Mouse (Mus musculus) embryonic facial prominence, embryonic 13.5 days (tissue): ENCODE data around the gene Sema4g. TPM values are rescaled to one million over a fixed set of nuclear protein-coding genes. Genes with fewer than 3 reads are reported as not detected.
A peak's percentile ranks its signal among the peaks of the same experiment; 100 is the strongest.

Experiments used
- ATAC-seq: fragments of 200-750 bp; cut with Nextera tagmentation; 2 replicates; pipeline ENCODE4 v1.8.0; 2017; ENCODE audit warnings: low read depth; ENCODE audit not compliant: insufficient number of reproducible peaks, insufficient read depth, low FRiP score, low TSS enrichment
- H3K27ac ChIP-seq: fragments of 300-500 bp; sonication (generic); 2 replicates; pipeline ENCODE4 v1.5.1; 2015; ENCODE audit warnings: moderate library complexity, mild to moderate bottlenecking, inconsistent platforms
- H3K27me3 ChIP-seq: fragments of 300-500 bp; sonication (generic); 2 replicates; pipeline ENCODE4 v1.6.1; 2015; ENCODE audit warnings: mild to moderate bottlenecking, inconsistent platforms
- H3K36me3 ChIP-seq: fragments of 300-500 bp; sonication (generic); 2 replicates; pipeline ENCODE4 v1.6.1; 2015; ENCODE audit warnings: mild to moderate bottlenecking, inconsistent platforms
- H3K4me1 ChIP-seq: fragments of 300-500 bp; sonication (generic); 2 replicates; pipeline ENCODE4 v1.6.1; 2015; ENCODE audit warnings: inconsistent platforms
- H3K4me2 ChIP-seq: fragments of 300-500 bp; sonication (generic); 2 replicates; pipeline ENCODE4 v1.6.1; 2015; ENCODE audit warnings: moderate library complexity, mild to moderate bottlenecking, inconsistent platforms
- H3K4me3 ChIP-seq: fragments of 300-500 bp; sonication (generic); 2 replicates; pipeline ENCODE4 v1.5.1; 2015; ENCODE audit warnings: mild to moderate bottlenecking, inconsistent platforms
- H3K9ac ChIP-seq: fragments of 300-500 bp; sonication (generic); 2 replicates; pipeline ENCODE4 v1.6.1; 2015; ENCODE audit warnings: mild to moderate bottlenecking, inconsistent platforms
- H3K9me3 ChIP-seq: fragments of 300-500 bp; sonication (generic); 2 replicates; pipeline ENCODE4 v1.6.1; 2016; ENCODE audit warnings: inconsistent platforms
- WGBS: fragments of 180-500 bp; shearing (Covaris S2); methylation state at CpG from one replicate; pipeline ENCODE4 v1.1.7; 2015; ENCODE audit warnings: mixed read lengths; 5-methylcytosine and 5-hydroxymethylcytosine counted together
- polyA plus RNA-seq: library from polyadenylated mRNA; unstranded; fragments of >200 nt; fragmentation: Nextera tagmentation; extraction: Ambion mirVana; gene quantifications from 2 replicates; pipeline ENCODE4 v1.2.1, GENCODE M21; 2015

The Sema4g gene
- 7.1 and 7.6 TPM in 2 replicates for polyA plus RNA-seq

DNA sequence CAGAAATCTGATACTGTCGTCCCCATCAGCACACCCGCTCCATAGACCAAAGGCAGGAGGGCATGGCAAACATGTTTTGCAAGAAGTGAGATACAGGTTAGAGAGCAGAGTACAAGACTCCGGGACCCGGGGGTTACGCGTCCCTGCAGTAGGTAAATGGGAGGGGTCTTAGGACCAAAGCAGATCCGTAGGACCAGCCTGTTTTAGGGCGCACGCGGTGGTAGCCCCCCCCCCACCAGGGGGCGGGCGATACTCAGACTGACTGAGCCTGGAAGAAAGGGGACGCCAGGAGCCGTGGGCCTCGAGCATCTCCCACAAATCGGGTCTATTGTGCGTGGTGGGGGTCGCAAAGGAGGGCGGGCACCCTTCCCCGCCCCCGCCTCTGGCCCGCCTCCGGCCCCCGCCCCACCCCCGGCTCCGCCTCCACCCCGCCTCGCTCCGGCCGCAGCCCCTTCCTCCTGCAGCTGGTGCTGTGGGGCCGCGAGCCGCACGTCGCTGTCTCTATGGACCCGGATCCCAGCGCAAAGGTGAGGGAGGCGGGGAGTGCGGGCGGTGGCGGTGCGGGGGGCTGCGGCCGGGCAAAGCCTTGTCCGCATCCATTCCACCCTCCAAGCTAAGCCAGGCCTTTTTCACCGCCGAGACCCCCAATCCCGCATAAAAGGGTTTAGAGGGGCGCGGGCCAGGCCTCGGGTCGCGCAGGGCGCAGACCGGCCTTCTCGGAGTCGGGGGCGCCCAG is at the start of gene Sema4g:
Sema4g (plus strand) TSS at position 271 of the 736 bp plus-strand sequence.
- peak within 1 kb of the TSS; percentile 89 for H3K4me2 ChIP-seq
- no peaks in the 10 kb centered on the region for H3K27me3 ChIP-seq
- peaks cover 12% of the 10 kb centered on the region; the same call in 1 of the 2 replicates for H3K36me3 ChIP-seq
- peak within 1 kb of the TSS; percentile 77 for H3K4me3 ChIP-seq
- H3K9me3 ChIP-seq: no peaks in the 10 kb centered on the region
- peak within 1 kb of the TSS; percentile 78 for H3K9ac ChIP-seq
- WGBS: under 1% methylated on average over 47 of the region's 58 CpGs
- H3K4me1 ChIP-seq: peaks cover 31% of the 10 kb centered on the region
- peak; percentile 76 for ATAC-seq
- peak within 1 kb of the TSS; percentile 34 for H3K27ac ChIP-seq

DNA sequence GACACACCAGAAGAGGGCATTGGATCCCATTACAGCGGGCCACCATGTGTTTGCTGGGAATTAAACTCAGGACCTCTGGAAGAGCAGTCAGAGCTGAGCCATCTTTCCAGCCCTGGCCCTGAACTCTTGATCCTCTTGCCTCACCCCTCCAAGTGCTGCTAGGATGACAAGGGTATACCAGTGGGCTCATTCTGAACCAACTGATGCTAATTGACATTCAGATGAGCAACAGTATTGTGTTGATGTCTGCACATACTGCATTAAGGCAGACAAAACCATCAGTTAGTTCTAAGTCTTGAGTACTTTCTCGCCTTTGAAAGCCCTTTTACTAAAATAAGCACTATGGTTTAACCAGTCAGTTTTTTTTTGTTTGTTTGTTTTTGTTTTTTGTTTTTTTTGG is 29.3 kb upstream of the Sema4g start:
- no peak overlapping the region for H3K4me3 ChIP-seq
- no peaks in the 10 kb centered on the region for H3K9me3 ChIP-seq
- 95% methylated on average over 2 of the region's 2 CpGs for WGBS
- no peak for ATAC-seq
- peaks cover 82% of the 10 kb centered on the region for H3K36me3 ChIP-seq
- H3K27me3 ChIP-seq: no peaks in the 10 kb centered on the region
- H3K9ac ChIP-seq: no peak overlapping the region
- no peak overlapping the region for H3K4me2 ChIP-seq
- no peaks in the 10 kb centered on the region for H3K4me1 ChIP-seq
- H3K27ac ChIP-seq: no peak overlapping the region

DNA sequence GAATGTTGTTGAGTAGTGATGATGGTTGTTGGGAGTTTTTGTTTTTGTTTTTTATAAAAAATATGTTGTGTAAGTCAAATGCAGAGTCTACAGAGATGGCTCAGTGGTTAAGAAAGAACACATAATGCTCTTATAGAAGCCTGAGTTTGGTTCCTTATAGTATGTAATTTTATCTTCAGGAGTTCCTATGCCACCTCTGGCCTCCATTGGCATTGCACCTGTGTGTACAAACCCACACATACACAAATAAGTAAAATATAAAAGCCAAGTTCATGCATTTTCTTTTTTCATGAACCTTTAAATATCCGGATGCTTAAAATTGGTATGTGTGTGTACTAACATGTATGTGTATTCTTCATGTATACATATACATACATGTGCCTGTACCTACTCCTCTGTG is 22.9 kb upstream of the Sema4g start:
- no peak overlapping the region for H3K4me2 ChIP-seq
- peaks cover 84% of the 10 kb centered on the region for H3K36me3 ChIP-seq
- no peaks in the 10 kb centered on the region for H3K9me3 ChIP-seq
- no peak overlapping the region for H3K4me3 ChIP-seq
- no peak overlapping the region for H3K27ac ChIP-seq
- no peak overlapping the region for H3K9ac ChIP-seq
- no peaks in the 10 kb centered on the region for H3K4me1 ChIP-seq
- WGBS: 96% methylated on average over 1 of the region's 1 CpGs
- no peak for ATAC-seq
- no peaks in the 10 kb centered on the region for H3K27me3 ChIP-seq

DNA sequence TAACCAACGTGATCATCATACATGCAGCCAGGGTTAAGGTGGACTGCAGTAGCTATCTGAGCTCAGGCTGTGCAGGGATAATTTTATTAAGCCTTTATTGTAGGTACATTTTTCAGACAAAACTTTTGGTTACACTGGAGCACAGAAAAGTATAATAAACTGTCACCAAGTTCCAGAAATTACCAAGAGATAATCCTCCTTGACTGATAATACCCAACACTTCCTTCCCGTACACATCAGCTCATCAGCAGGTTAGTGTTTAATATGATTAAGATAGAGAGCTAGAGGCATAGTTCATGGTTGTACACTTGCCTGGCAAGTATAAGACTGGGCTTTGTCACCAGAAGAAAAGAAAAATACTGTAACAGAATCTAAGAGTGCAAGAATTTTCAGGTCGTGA is 20.6 kb upstream of the Sema4g start:
- Histone ChIP-seq H3K27me3 (no peaks in the 10 kb centered on the region), H3K9me3 (no peaks in the 10 kb centered on the region), H3K27ac (no peak overlapping the region), H3K4me1 (no peaks in the 10 kb centered on the region), H3K36me3 (peaks cover 89% of the 10 kb centered on the region), H3K4me2 (no peak overlapping the region), H3K4me3 (no peak overlapping the region), H3K9ac (no peak overlapping the region)
- no peak for ATAC-seq
- 87% methylated on average over 3 of the region's 3 CpGs for WGBS

DNA sequence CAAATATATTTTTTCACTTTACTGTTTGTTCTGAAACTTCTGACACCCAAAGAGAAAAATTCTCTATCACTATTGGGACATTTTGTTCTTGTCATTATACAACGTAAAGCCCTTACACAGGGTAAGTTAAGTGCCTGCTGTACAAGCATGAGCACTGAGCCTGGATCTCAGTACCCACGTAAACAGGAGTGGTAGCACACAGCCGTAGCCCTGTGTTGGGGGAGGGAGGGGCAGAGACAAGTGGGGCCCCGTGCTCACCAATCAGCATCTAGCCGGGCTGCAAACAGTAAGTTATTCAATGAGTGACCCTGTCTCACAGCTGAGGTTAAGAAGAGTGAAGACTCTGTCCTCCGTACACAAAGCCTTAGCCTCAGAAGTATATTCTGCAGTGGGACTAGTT is 12.3 kb upstream of the Sema4g start:
- 79% methylated on average over 6 of the region's 6 CpGs for WGBS
- Histone ChIP-seq H3K27ac (no peak overlapping the region), H3K4me3 (no peak overlapping the region), H3K27me3 (no peaks in the 10 kb centered on the region), H3K4me1 (no peaks in the 10 kb centered on the region), H3K9ac (no peak overlapping the region), H3K9me3 (no peaks in the 10 kb centered on the region), H3K4me2 (no peak overlapping the region), H3K36me3 (peaks cover 93% of the 10 kb centered on the region)
- no peak for ATAC-seq

DNA sequence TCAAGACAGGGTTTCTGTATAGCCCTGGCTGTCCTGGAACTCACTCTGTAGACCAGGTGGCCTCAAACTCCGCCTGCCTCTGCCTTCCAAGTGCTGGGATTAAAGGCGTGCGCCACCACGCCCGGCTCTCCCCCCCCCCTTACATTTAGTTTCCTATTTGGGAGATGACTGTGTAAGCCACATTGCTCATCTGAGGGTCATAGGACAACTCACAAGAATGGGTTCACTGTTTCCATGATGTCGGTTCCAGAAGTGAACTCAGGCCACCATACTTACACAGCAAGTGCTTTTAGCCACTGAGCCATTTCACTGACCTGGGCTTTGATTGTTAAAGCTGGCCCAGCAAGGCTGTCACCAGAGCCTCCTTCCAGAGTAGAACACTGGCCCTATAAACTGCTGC is 11.8 kb upstream of the Sema4g start:
- no peak for ATAC-seq
- no peaks in the 10 kb centered on the region for H3K27me3 ChIP-seq
- no peak overlapping the region for H3K4me2 ChIP-seq
- no peaks in the 10 kb centered on the region for H3K9me3 ChIP-seq
- H3K36me3 ChIP-seq: peaks cover 93% of the 10 kb centered on the region
- H3K4me3 ChIP-seq: no peak overlapping the region
- H3K4me1 ChIP-seq: no peaks in the 10 kb centered on the region
- H3K27ac ChIP-seq: no peak overlapping the region
- no peak overlapping the region for H3K9ac ChIP-seq
- WGBS: 88% methylated on average over 6 of the region's 6 CpGs

DNA sequence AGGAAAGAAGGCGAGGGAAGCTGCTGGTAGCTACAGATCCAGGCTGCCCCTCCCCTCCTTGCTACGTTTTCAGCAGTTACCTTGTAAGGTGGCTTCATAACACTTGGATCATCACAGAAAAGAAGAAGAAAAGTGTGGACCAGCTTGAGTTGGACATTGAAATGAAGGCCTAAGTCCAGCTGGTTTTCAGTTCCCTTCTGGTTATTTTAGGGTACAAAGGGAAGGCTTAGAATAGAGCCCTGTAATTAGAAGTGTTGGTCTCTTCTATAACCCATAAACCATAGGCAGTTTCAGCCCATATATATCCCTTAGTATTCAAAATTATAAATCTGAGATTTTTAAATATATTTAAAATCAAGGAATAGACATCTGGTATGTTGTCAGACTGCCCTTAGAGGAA is 8.1 kb upstream of the Sema4g start:
- H3K4me1 ChIP-seq: no peaks in the 10 kb centered on the region
- no peaks in the 10 kb centered on the region for H3K9me3 ChIP-seq
- H3K36me3 ChIP-seq: peaks cover 65% of the 10 kb centered on the region
- H3K9ac ChIP-seq: no peak overlapping the region
- H3K4me3 ChIP-seq: no peak overlapping the region
- H3K27me3 ChIP-seq: no peaks in the 10 kb centered on the region
- no peak overlapping the region for H3K27ac ChIP-seq
- no peak overlapping the region for H3K4me2 ChIP-seq
- ATAC-seq: no peak
- WGBS: 85% methylated on average over 2 of the region's 2 CpGs

DNA sequence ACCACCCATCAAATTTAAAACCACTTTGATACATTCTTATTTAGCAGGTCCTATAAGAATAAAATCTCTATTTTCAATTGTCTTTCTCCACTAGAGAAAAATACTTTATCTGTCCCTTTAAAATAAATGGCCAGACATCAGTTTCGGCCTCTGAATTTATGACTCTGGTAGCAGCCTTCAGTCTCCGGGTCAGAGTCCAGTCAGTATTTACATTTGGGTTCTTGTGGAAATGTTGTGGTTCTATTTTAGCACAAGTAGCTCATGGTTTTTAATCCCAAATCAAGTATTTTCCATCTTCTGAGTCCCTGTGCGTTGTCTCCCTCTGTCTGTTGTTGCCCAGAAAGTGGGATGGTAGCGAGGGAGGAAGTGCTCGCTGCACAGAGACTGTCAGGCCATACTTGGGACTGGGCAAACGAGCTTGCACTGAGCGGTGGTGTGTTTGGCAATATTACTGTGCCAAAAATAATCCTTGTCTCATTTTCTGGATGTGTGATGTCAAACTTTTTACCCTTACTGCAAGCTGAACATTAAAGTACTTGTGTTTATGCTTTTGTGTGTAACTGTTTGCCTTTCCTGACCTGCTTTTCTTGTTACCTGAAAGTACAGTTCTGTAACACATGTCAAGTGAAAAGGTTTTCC is 6.3 kb upstream of the Sema4g start:
- no peak overlapping the region for H3K9ac ChIP-seq
- 83% methylated on average over 7 of the region's 7 CpGs for WGBS
- H3K27ac ChIP-seq: no peak overlapping the region
- no peak overlapping the region for H3K4me3 ChIP-seq
- no peaks in the 10 kb centered on the region for H3K4me1 ChIP-seq
- H3K4me2 ChIP-seq: no peak overlapping the region
- H3K27me3 ChIP-seq: no peaks in the 10 kb centered on the region
- peaks cover 47% of the 10 kb centered on the region for H3K36me3 ChIP-seq
- ATAC-seq: no peak
- H3K9me3 ChIP-seq: no peaks in the 10 kb centered on the region

DNA sequence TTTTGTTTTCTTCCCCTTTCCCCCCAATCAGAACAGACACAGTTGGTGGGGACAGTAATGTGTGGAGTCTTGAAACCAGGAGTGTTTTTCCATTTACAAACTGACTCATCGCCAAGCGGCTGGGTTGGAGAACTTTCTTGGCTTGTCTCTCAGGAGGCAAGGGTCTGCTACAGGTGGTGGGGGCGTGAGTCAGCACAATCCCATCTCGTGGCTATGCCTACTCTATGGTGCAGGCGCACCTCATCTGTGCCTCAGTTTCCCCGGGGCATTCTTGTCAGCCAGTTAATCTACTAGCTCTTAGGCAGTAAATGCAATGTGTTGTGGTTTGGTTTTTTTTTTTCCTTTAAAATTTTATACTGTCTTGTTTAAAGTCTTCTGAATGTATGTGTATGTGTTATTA is 5.5 kb upstream of the Sema4g start:
- Histone ChIP-seq H3K27ac (no peak overlapping the region), H3K36me3 (peaks cover 39% of the 10 kb centered on the region), H3K4me1 (peaks cover 2% of the 10 kb centered on the region; the same call in 1 of the 2 replicates), H3K4me3 (no peak overlapping the region), H3K9ac (no peak overlapping the region), H3K27me3 (no peaks in the 10 kb centered on the region), H3K9me3 (no peaks in the 10 kb centered on the region), H3K4me2 (no peak overlapping the region)
- WGBS: 92% methylated on average over 6 of the region's 6 CpGs
- ATAC-seq: no peak

DNA sequence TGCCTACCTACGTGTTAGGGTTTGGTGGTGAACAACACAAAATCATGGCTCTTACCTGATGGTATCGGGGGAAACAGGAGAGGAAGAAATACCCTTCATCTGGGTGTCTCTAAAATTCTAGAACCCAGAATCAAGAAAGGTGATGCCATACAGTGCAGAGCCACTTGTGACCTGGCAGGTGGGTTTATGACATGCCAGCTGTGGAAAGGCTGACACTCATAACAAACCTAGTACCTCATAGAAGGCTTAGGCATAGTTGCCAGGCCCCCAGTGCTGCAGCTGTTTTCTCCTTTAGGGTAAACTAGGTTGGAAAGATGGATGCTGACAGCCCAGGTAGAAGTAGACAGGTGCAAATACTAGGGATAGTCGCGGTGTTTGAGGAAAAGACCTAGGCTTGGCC is 4.5 kb upstream of the Sema4g start:
- no peaks in the 10 kb centered on the region for H3K27me3 ChIP-seq
- no peak for ATAC-seq
- no peak overlapping the region for H3K9ac ChIP-seq
- H3K9me3 ChIP-seq: no peaks in the 10 kb centered on the region
- peaks cover 5% of the 10 kb centered on the region; the same call in 1 of the 2 replicates for H3K4me1 ChIP-seq
- peaks cover 31% of the 10 kb centered on the region for H3K36me3 ChIP-seq
- no peak overlapping the region for H3K4me3 ChIP-seq
- no peak overlapping the region for H3K27ac ChIP-seq
- WGBS: 90% methylated on average over 4 of the region's 4 CpGs
- H3K4me2 ChIP-seq: no peak overlapping the region

DNA sequence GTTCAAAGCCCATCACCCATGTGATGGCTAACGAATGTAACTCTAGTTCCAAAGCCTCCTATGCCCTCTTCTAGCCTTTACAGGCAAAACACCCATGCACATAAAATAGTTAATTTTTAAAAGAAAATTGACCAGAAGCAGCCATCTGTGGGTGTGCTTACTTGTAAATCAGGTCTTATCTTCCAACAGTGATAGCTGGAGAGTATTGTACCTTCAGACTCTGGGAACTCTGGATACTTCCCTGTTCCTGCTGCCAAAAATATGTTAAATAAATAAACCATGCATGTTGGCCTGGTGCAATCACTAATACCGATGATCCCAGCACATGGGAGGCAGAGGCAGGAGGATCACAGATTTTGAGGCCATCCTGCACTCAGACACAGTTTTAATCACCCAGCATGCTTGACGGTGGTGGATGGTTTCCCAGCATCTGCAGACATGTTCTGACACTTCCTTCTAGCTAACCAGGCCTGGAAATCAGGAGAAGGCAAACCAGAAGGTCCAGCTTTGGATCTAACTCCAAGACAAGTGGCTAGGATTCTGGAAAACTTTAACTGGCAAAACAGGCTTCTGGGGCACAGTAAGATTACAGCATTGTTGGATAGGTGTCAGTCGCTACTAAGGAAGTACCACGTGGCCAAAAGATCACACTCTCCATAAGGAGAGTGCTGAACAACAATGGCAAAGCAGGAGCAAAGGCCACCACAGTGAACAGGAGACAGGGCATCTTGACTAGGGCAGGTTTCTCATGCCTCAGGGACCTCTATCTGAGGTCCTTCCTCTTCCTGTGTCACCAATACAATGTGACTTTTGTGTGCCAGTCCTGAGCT is 3.5 kb upstream of the Sema4g start:
- WGBS: 56% methylated on average over 5 of the region's 5 CpGs
- Histone ChIP-seq H3K9ac (no peak overlapping the region), H3K4me1 (peaks cover 14% of the 10 kb centered on the region), H3K27me3 (no peaks in the 10 kb centered on the region), H3K36me3 (peaks cover 24% of the 10 kb centered on the region), H3K9me3 (no peaks in the 10 kb centered on the region), H3K4me2 (no peak overlapping the region), H3K27ac (no peak overlapping the region), H3K4me3 (no peak overlapping the region)
- ATAC-seq: no peak
